Mouse (Mus musculus) brain, embryonic 18.5 days (tissue): ENCODE data around the gene Mgat4b.
"Not testable (repeated sequence)": the region's sequence is repeated elsewhere in the genome, so short reads cannot be mapped to it uniquely, and the experiment has no call there.

Experiments
- DNase-seq: peaks from one replicate; pipeline ENCODE4 v3.0.0-alpha.2; 2012; ENCODE audit warnings: low read depth, low spot score

Mgat4b gene

DNA sequence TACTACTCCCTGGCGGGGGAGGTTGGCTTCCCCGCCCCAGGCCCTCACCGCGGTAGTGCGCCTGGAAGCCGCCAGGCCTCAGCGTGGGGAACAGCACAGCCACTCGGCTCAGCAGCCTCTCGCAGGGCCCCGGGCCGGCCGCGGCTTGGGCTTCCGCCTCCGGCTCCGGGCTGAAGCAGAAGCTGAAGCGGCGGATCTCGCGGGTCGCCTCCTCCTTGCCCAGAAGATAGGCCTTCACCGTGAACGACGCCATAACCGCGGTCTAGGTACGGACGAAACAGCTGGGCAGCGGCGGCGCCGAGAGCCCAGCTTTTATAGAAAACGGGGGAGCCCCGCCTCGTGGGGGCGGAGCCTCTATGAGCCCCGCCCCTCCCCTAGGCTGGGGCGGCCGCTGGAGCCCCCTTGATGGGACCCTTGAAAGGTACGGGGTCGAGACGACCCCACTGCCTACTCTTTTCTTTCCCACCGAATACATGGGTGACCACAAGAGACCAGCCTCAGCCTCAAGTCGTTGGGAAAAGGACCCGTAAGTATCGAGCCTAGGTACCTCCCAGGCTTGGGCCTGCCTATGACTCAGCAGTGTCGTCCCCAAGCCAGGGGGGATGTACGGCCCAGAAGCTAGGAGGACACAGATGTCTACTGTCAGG is at the start of gene Mgat4b, which contains the start of gene Sqstm1:
Mgat4b (plus strand) TSS at position 386 of the 647 bp plus-strand sequence.
Sqstm1 (minus strand) TSS at position 323 of the 647 bp plus-strand sequence.
- peak; percentile 55 for DNase-seq

GRCm38 (mm10) chr11:50161578-50162304 is 48.9 kb upstream of the Mgat4b start:
- DNase-seq = no peak

- DNase-seq = no peak
Observed at GRCm38 (mm10) chr11:50162338-50163050, 48.2 kb upstream of the Mgat4b start.

GRCm38 (mm10) chr11:50168352-50168751 is 42.3 kb upstream of the Mgat4b start:
- no peak for DNase-seq

DNA sequence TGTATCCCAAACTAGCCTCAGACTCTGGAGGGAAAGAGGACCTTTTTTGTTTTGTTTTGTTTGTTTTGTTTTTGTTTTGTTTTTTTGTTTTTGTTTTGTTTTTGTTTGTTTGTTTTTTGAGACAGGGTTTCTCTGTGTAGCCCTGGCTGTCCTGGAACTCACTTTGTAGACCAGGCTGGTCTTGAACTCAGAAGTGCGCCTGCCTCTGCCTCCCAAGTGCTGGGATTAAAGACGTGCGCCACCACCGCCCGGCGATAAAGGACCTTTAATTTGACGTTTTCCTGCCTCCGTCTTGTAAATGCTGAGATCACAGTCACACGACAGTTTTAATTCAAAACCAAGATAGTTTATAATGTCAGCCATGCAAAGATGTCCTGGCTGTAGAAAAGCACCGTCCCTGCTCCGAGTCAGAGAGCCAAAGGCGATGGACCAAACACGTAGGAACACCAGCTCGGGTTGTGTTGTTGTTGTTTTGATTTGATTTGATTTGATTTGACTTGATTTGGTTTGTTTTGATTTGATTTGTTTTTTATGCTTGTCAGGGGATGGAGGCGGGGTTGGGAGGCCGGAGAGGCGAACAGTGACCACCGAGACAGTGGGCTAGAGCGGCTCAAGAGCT is 36.5 kb upstream of the Mgat4b start, which contains the start of gene Mrnip:
Mrnip (plus strand) TSS at position 334 of the 619 bp plus-strand sequence.
- DNase-seq = not testable (repeated sequence)

GRCm38 (mm10) chr11:50174730-50175187 is 35.9 kb upstream of the Mgat4b start:
- peak; percentile 96 for DNase-seq

DNA sequence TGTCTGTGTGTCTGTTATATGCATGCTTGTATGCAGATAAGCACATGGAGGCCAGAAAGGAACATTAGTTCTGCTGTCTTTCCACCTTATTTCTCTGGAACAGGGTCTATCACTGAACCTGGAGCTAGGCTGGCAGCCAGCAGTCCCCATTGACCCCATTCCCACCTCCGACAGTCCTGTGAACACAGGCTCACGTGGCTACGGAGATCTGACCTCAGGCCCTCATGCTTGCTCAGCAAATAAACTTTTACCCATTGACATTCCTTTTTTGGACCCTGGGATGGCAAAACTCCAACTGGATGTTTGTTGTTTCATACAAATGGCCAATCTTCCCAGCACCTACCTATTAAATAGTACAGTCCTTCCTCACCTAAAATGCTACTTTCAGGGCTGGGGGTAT is 34.3 kb upstream of the Mgat4b start:
- no peak for DNase-seq

GRCm38 (mm10) chr11:50177111-50177510 is 33.6 kb upstream of the Mgat4b start:
- no peak for DNase-seq

DNA sequence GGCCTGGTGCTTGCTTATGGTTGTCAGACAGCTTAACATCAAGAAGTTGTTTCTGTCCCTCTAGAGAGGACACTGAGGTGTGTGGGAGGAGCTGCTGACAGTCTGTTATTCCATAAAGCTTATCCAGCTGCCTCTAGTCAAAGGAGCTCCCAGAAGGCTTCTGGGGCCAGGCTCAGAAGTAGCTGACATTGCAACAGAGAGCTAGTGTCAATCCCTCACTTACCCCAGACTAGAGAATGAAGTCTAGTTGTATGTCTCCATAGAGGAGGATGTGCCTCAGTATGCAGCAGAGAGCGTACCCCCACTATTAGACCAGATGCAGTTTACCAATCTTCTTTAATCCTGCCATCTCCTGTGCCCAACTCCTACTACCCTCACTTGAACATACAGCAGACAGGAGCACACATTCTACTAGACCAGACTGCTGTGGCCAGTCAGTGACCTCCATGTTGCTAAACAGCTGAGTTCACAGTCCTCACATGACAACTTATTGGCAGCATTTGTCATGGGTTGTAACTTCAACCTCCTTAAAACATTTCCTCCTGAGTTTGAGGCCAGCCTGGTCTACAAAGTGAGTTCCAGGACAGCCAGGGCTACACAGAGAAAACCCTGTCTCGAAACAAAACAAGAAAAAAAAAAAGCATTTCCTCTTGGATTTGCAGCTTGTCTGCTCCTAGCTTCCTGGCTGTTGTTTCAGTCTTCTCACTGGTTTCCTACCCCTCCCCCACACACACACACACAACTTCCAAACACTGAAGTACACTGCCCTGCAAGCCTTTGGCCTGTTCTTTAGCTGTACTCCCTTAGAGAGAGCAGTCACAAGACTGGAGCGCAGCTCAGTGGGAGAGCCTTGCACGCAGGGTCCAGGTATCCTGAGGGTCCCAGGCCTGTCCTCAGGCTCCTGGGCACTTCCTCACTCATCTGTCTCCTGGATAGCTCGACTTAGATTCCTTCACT is 31.9 kb upstream of the Mgat4b start:
- no peak for DNase-seq

- DNase-seq = no peak
Observed at GRCm38 (mm10) chr11:50180478-50181231, 30.0 kb upstream of the Mgat4b start.

DNA sequence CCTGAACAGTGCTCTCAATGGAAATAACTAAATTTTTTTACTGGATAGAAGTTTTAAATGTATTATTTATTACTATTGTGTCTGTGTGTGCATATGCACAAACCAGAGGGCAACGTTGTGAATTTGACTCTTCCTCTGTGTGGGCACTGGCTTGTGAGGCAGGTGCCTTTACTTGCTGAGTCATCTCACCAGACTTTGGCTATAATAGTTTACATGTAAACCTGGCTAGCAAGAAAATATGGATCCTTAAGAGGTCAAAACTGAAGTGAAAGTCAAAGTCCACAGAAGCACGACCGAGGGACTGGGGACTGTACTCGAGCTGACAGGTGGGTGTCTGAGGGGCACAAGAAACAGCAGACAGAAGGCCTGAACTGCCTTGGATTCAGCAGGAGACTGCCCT is 28.0 kb upstream of the Mgat4b start:
- no peak for DNase-seq

DNA sequence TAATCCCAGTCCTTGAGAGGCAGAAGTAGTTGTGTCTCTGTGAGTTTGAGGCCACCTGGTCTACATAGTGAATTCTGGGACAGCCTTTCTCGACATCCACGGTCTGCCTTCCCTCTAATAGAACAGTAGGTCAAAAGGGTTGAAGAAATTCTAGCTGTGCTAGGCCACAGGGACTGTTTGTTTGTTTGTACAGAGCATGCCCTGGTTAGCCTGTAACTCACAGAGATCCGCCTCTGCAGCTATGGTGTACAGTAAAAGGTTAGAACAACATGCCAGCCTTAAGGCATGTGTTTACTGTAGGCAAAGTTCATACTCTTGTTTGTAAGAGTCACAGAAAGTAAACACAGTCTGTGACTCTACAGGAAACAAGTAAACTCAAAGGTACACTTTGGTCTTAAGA is 25.9 kb upstream of the Mgat4b start:
- DNase-seq = no peak

DNA sequence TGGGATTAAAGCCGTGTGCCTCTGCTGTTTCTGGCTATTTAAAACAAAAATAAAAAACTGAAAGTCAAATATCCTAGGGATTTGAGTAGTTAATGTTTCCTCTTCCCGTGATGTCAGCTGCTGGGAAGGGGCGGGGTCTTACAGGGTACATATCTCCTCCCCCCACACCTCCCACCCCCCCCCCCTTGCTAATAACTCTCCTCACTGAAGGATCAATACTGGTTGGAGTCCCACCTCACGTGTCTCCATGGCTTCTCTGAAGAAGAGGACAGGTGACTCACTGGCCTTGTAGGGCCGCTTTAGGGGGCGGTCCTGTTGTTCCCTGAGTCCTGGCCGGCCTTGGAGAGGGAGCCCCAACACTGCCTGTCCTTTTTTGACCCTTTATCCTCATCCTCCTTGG is 22.0 kb upstream of the Mgat4b start:
- no peak for DNase-seq

DNA sequence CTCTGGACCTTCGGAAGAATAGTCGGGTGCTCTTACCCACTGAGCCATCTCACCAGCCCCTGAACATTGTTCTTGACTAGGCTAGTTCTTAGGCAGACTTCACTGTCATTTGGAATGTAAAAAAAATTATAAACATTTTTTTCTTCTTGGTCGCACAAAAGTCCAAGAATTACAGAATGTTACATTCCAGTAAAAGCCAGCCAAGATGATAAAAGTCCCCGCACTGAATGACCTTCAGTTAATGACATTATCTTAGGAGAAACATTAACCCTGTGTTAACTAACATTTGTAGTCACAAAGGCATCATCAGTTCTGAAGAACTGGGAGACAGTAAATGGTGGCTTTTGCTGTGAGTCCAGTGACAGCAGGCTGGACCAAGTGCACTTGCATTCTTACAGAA is 20.3 kb upstream of the Mgat4b start:
- no peak for DNase-seq

GRCm38 (mm10) chr11:50192278-50192677 is 18.4 kb upstream of the Mgat4b start:
- no peak for DNase-seq

- no peak for DNase-seq
Observed at GRCm38 (mm10) chr11:50194070-50194469, 16.6 kb upstream of the Mgat4b start.

GRCm38 (mm10) chr11:50194793-50195192 is 15.9 kb upstream of the Mgat4b start:
- DNase-seq = no peak

GRCm38 (mm10) chr11:50197500-50197899 is 13.2 kb upstream of the Mgat4b start:
- DNase-seq = no peak

DNA sequence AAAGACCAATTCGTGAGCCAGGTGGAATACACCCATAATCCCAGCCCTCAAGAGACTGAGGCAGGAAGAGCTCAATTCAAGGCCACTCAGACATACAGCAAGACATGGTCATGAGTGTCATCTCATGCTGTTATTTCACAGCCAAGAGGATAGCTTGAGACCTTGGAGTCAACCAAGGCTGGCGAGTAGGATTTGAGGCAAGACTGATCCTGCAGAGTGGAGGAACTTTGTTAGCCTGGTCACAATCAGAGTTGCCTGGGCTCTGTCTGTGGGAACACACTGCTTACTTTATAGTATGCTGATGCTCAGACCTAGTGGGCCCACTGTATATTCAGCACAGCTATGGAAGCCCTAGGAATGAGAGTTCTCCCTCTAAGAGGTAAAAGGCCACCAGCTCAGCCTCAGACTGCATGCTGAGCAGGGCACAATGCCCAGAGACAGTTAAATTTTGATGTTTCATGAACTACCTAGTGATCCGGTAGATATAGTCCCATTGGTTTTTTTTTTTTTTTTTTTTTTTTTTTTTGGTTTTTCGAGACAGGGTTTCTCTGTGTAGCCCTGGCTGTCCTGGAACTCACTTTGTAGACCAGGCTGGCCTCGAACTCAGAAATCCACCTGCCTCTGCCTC is 12.4 kb upstream of the Mgat4b start:
- DNase-seq = no peak

DNA sequence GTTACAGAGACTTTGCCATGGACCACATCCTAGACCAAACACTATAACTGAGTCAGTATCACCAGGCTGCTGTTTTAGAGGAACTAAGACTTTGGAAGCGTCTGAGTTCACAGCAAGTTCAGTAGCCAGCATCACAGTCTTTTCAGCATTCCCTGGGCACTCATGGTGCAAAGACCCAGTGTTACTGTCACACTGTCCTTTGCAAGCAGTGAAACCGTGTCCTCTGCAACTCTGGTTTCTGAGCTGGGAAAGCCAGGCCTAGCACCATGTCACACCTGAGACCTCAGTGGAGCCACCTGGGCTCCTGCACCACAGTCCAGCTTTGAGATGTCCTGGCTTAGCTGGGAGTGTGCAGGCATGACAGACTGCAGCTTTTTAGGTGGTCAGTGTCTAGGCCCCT is 11.8 kb upstream of the Mgat4b start:
- DNase-seq = no peak
